ENCODE assay signal across 8 mouse cellular contexts in the genomic region with DNA sequence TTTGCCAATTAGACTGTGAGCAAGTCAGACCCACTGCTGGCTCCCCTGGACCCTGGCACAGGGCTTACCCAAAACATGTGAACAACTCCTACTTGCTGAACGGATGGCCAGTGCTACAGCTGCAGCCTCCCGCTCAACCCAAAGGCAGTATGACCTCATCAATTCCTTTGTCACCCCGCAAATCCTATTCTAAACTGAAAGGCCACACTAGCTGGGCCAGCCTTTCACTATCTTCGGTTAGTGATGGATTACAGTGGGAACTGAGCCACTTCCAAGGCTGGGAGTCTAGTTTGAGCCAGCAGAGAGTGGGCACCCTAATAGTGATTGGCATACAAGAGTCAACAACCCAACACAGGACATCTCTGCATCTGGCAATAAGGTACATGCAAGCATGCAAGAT. TPM values are rescaled to one million over a fixed set of nuclear protein-coding genes. Genes with fewer than 3 reads are reported as not detected.
DNase-seq lines count a peak whose midpoint lies in the region; ATAC-seq and TF ChIP-seq lines count a peak whose summit lies in the region.

No protein-coding gene starts in this region.

- no peaks in the 10 kb centered on the region for H3K9me3 ChIP-seq in G1E (replicated peaks)
- no peaks in the 10 kb centered on the region for H3K9me3 ChIP-seq in embryonic facial prominence, embryonic 12.5 days
- H3K9me3 ChIP-seq in hindbrain, embryonic 15.5 days = no peaks in the 10 kb centered on the region
- no peaks in the 10 kb centered on the region for H3K9me3 ChIP-seq in midbrain, embryonic 14.5 days (ENCODE audit: control insufficient read depth, low read length)

- TF ChIP-seq CTCF in kidney, adult 2 months (conservative IDR thresholded peaks at IDR 0.05; ENCODE audit: insufficient read depth, insufficient read length, low read depth, low read length) = no peak
- TF ChIP-seq CTCF in G1E (IDR thresholded peaks at IDR 0.05; ENCODE audit: low read depth, low read length) = no peak

- no peaks in the 10 kb centered on the region for H3K27me3 ChIP-seq in kidney, adult 2 months (replicated peaks; ENCODE audit: control insufficient read depth, insufficient read depth, low read length)
- H3K27me3 ChIP-seq in G1E (ENCODE audit: insufficient read depth, low read length) = no peaks in the 10 kb centered on the region
- H3K27me3 ChIP-seq in embryonic facial prominence, embryonic 12.5 days = no peaks in the 10 kb centered on the region
- no peaks in the 10 kb centered on the region for H3K27me3 ChIP-seq in hindbrain, embryonic 15.5 days
- H3K27me3 ChIP-seq in midbrain, embryonic 14.5 days (ENCODE audit: control insufficient read depth, insufficient read depth, low read length) = no peaks in the 10 kb centered on the region

- no peak for ATAC-seq in G1E (ENCODE audit: extremely low read depth, insufficient number of reproducible peaks, low FRiP score, poor library complexity, severe bottlenecking)
- ATAC-seq in embryonic facial prominence, embryonic 12.5 days (ENCODE audit: insufficient number of reproducible peaks, insufficient read depth, low FRiP score, low TSS enrichment) = no peak
- no peak for ATAC-seq in hindbrain, embryonic 15.5 days (ENCODE audit: low FRiP score, low read depth)
- no peak for ATAC-seq in midbrain, embryonic 14.5 days (ENCODE audit: low FRiP score, low TSS enrichment)

- H3K4me1 ChIP-seq in kidney, adult 2 months (ENCODE audit: control insufficient read depth, insufficient read depth, low read length) = peaks cover 11% of the 10 kb centered on the region; the same call in 1 of the 2 replicates
- peaks cover 43% of the 10 kb centered on the region for H3K4me1 ChIP-seq in G1E (ENCODE audit: insufficient read depth, low read depth, low read length)
- H3K4me1 ChIP-seq in embryonic facial prominence, embryonic 12.5 days = peaks cover 19% of the 10 kb centered on the region
- H3K4me1 ChIP-seq in hindbrain, embryonic 15.5 days (replicated peaks) = peaks cover 31% of the 10 kb centered on the region
- peaks cover 21% of the 10 kb centered on the region for H3K4me1 ChIP-seq in midbrain, embryonic 14.5 days (ENCODE audit: control insufficient read depth, insufficient read depth, low read length)

- peak overlapping the region; percentile 66 for H3K4me3 ChIP-seq in kidney, adult 2 months (ENCODE audit: insufficient read depth, low read depth, low read length)
- peak overlapping the region; percentile 90 for H3K4me3 ChIP-seq in G1E (ENCODE audit: low read depth, low read length)
- peak overlapping the region; percentile 71 for H3K4me3 ChIP-seq in embryonic facial prominence, embryonic 12.5 days
- peak overlapping the region; percentile 94 for H3K4me3 ChIP-seq in hindbrain, embryonic 15.5 days
- H3K4me3 ChIP-seq in midbrain, embryonic 14.5 days (replicated peaks; ENCODE audit: low read depth, low read length) = peak overlapping the region; percentile 75

- peaks cover 4% of the 10 kb centered on the region for H3K36me3 ChIP-seq in kidney, adult 2 months (ENCODE audit: control insufficient read depth, insufficient read depth, low read length)
- peaks cover 49% of the 10 kb centered on the region for H3K36me3 ChIP-seq in G1E (replicated peaks)
- H3K36me3 ChIP-seq in embryonic facial prominence, embryonic 12.5 days = peaks cover 23% of the 10 kb centered on the region
- H3K36me3 ChIP-seq in hindbrain, embryonic 15.5 days = peaks cover 21% of the 10 kb centered on the region
- H3K36me3 ChIP-seq in midbrain, embryonic 14.5 days (ENCODE audit: control insufficient read depth, insufficient read depth, low read length) = peaks cover 14% of the 10 kb centered on the region

- DNase-seq in kidney, adult 2 months = no peak
- DNase-seq in kidney, adult 9 months = no peak
- DNase-seq in G1E (ENCODE audit: low spot score) = no peak
- peak; percentile 15 for DNase-seq in midbrain, embryonic 14.5 days
- DNase-seq in layer of hippocampus, adult 18-20 months (ENCODE audit: low spot score in 2 of 2) = no peak
- no peak for DNase-seq in gastrocnemius, postnatal 10 days

- TF ChIP-seq POLR2A in kidney, adult 2 months (IDR thresholded peaks at IDR 0.05; ENCODE audit: low read depth, low read length) = no peak

- no peak overlapping the region for H3K27ac ChIP-seq in kidney, adult 2 months (ENCODE audit: insufficient read depth, low read depth, low read length)
- peak overlapping the region; percentile 91 for H3K27ac ChIP-seq in embryonic facial prominence, embryonic 12.5 days
- peak overlapping the region; percentile 90; the same call in 1 of the 2 replicates for H3K27ac ChIP-seq in hindbrain, embryonic 15.5 days (replicated peaks)
- H3K27ac ChIP-seq in midbrain, embryonic 14.5 days (replicated peaks; ENCODE audit: low read depth, low read length) = peak overlapping the region; percentile 88; the same call in 1 of the 2 replicates

- peak overlapping the region; percentile 94 for H3K9ac ChIP-seq in embryonic facial prominence, embryonic 12.5 days
- peak overlapping the region; percentile 97 for H3K9ac ChIP-seq in hindbrain, embryonic 15.5 days
- peak overlapping the region; percentile 90 for H3K9ac ChIP-seq in midbrain, embryonic 14.5 days (replicated peaks; ENCODE audit: low read length)

- 6% methylated on average over 4 of the region's 4 CpGs for WGBS in kidney, adult 2 months
- 3% methylated on average over 4 of the region's 4 CpGs for WGBS in embryonic facial prominence, embryonic 12.5 days
- 2% methylated on average over 4 of the region's 4 CpGs for WGBS in hindbrain, embryonic 15.5 days
- WGBS in midbrain, embryonic 14.5 days = 3% methylated on average over 4 of the region's 4 CpGs

- H3K4me2 ChIP-seq in embryonic facial prominence, embryonic 12.5 days (replicated peaks) = peak overlapping the region; percentile 95
- H3K4me2 ChIP-seq in hindbrain, embryonic 15.5 days = peak overlapping the region; percentile 93
- H3K4me2 ChIP-seq in midbrain, embryonic 14.5 days (ENCODE audit: low read length) = peak overlapping the region; percentile 98

RNA-seq across cellular contexts. Expression of gene Dgcr8, which starts 0.9 kb away (rescaled TPM):
- polyA plus RNA-seq in kidney, adult 2 months (2012; rRNA removed) = 11.9 and 13.2 TPM in 2 replicates
- total RNA-seq in G1E (2014; fragmentation: Nextera tagmentation) (52.8 and 52.9 TPM in 2 replicates), G1E (2017) (45.9 and 52.7 TPM in 2 replicates)
- 5.9 and 9.8 TPM in 2 replicates for polyA plus RNA-seq in G1E (2012)
- 40.1 and 40.2 TPM in 2 replicates for polyA plus RNA-seq in embryonic facial prominence, embryonic 12.5 days (2016; fragmentation: Nextera tagmentation; extraction: Ambion mirVana)
- polyA plus RNA-seq in hindbrain, embryonic 15.5 days (2015; fragmentation: Nextera tagmentation; extraction: Ambion mirVana) = 29.5 and 30.9 TPM in 2 replicates
- polyA plus RNA-seq in midbrain, embryonic 14.5 days (2014; fragmentation: Nextera tagmentation; extraction: Ambion mirVana) = 32.7 and 40.0 TPM in 2 replicates
- total RNA-seq in layer of hippocampus, adult 18-20 months (2021) = 10 to 100 TPM; 35.7 to 43.0 TPM
- total RNA-seq in gastrocnemius, postnatal 10 days (2021) = 10 to 100 TPM; 23.6 to 33.4 TPM

RNA-seq across cellular contexts. Expression of gene Gm49776, which starts 30.0 kb away (rescaled TPM):
- polyA plus RNA-seq in kidney, adult 2 months (2012; rRNA removed) = not detected in 2 replicates
- total RNA-seq in G1E (2014; fragmentation: Nextera tagmentation) = not detected in 2 replicates
- total RNA-seq in G1E (2017) = 0.35 TPM in 1 of 2 replicates, not detected in the other
- not detected in 2 replicates for polyA plus RNA-seq in G1E (2012)
- 2.1 and 2.3 TPM in 2 replicates for polyA plus RNA-seq in embryonic facial prominence, embryonic 12.5 days (2016; fragmentation: Nextera tagmentation; extraction: Ambion mirVana)
- 2.2 and 6.0 TPM in 2 replicates for polyA plus RNA-seq in hindbrain, embryonic 15.5 days (2015; fragmentation: Nextera tagmentation; extraction: Ambion mirVana)
- 0.86 and 3.3 TPM in 2 replicates for polyA plus RNA-seq in midbrain, embryonic 14.5 days (2014; fragmentation: Nextera tagmentation; extraction: Ambion mirVana)
- total RNA-seq in layer of hippocampus, adult 18-20 months (2021) = not detected
- not detected for total RNA-seq in gastrocnemius, postnatal 10 days (2021)

RNA-seq across cellular contexts. Expression of gene Ranbp1, which starts 39.6 kb away (rescaled TPM):
- polyA plus RNA-seq in kidney, adult 2 months (2012; rRNA removed) = 29.7 and 38.5 TPM in 2 replicates
- total RNA-seq in G1E (2014; fragmentation: Nextera tagmentation) = 543 and 645 TPM in 2 replicates
- total RNA-seq in G1E (2017) = 405 and 431 TPM in 2 replicates
- polyA plus RNA-seq in G1E (2012) = 1,262 and 1,589 TPM in 2 replicates
- 754 and 814 TPM in 2 replicates for polyA plus RNA-seq in embryonic facial prominence, embryonic 12.5 days (2016; fragmentation: Nextera tagmentation; extraction: Ambion mirVana)
- polyA plus RNA-seq in hindbrain, embryonic 15.5 days (2015; fragmentation: Nextera tagmentation; extraction: Ambion mirVana) = 373 and 402 TPM in 2 replicates
- polyA plus RNA-seq in midbrain, embryonic 14.5 days (2014; fragmentation: Nextera tagmentation; extraction: Ambion mirVana) = 451 and 457 TPM in 2 replicates
- total RNA-seq in layer of hippocampus, adult 18-20 months (2021) = 10 to 100 TPM; 88.9 to 95.6 TPM
- total RNA-seq in gastrocnemius, postnatal 10 days (2021) = 10 to 100 TPM; 52.4 to 72.0 TPM

RNA-seq across cellular contexts. Expression of gene Trmt2a, which starts 39.7 kb away (rescaled TPM):
- polyA plus RNA-seq in kidney, adult 2 months (2012; rRNA removed) = 39.3 and 39.4 TPM in 2 replicates
- total RNA-seq in G1E (2014; fragmentation: Nextera tagmentation) (72.5 and 76.6 TPM in 2 replicates), G1E (2017) (107 and 122 TPM in 2 replicates)
- polyA plus RNA-seq in G1E (2012) = 86.8 and 91.4 TPM in 2 replicates
- 109 and 115 TPM in 2 replicates for polyA plus RNA-seq in embryonic facial prominence, embryonic 12.5 days (2016; fragmentation: Nextera tagmentation; extraction: Ambion mirVana)
- polyA plus RNA-seq in hindbrain, embryonic 15.5 days (2015; fragmentation: Nextera tagmentation; extraction: Ambion mirVana) = 94.7 and 98.9 TPM in 2 replicates
- 80.2 and 81.3 TPM in 2 replicates for polyA plus RNA-seq in midbrain, embryonic 14.5 days (2014; fragmentation: Nextera tagmentation; extraction: Ambion mirVana)
- 10 to 100 TPM; 50.7 to 53.0 TPM for total RNA-seq in layer of hippocampus, adult 18-20 months (2021)
- 10 to 100 TPM; 15.3 to 21.2 TPM for total RNA-seq in gastrocnemius, postnatal 10 days (2021)

RNA-seq across cellular contexts. Expression of gene Zdhhc8, which starts 53.2 kb away (rescaled TPM):
- 28.9 and 44.7 TPM in 2 replicates for polyA plus RNA-seq in kidney, adult 2 months (2012; rRNA removed)
- total RNA-seq in G1E (2014; fragmentation: Nextera tagmentation) (0.45 and 1.5 TPM in 2 replicates), G1E (2017) (0.46 and 0.71 TPM in 2 replicates)
- polyA plus RNA-seq in G1E (2012) = 4.7 and 5.7 TPM in 2 replicates
- 19.9 and 23.0 TPM in 2 replicates for polyA plus RNA-seq in embryonic facial prominence, embryonic 12.5 days (2016; fragmentation: Nextera tagmentation; extraction: Ambion mirVana)
- polyA plus RNA-seq in hindbrain, embryonic 15.5 days (2015; fragmentation: Nextera tagmentation; extraction: Ambion mirVana) = 16.3 and 19.7 TPM in 2 replicates
- 13.8 and 13.9 TPM in 2 replicates for polyA plus RNA-seq in midbrain, embryonic 14.5 days (2014; fragmentation: Nextera tagmentation; extraction: Ambion mirVana)
- 10 to 100 TPM; 69.4 to 75.9 TPM for total RNA-seq in layer of hippocampus, adult 18-20 months (2021)
- 10 to 100 TPM; 26.3 to 29.7 TPM for total RNA-seq in gastrocnemius, postnatal 10 days (2021)
